Mouse (Mus musculus) kidney, postnatal 25 days (tissue): Measurements from ENCODE around the gene U2af1l4.
A peak's percentile ranks its signal among the peaks of the same experiment; 100 is the strongest.

Experiments used
- DNase-seq, 2 experiments: peaks; one replicate each; pipeline ENCODE4 v3.0.0; 2021; ENCODE audit warnings: mixed read lengths in 2 of 2

U2af1l4 gene

GRCm38 (mm10) chr7:30588676-30589434, 25.8 kb downstream of the U2af1l4 start, which contains the start of gene Kmt2b:
TSS of gene Kmt2b (minus strand) at chr7:30588726.
- DNase-seq: peak; percentile 97 to 99

GRCm38 (mm10) chr7:30589435-30590301, 26.6 kb downstream of the U2af1l4 start:
- DNase-seq: peak; percentile 90 to 91

- DNase-seq: no peak
Observed at GRCm38 (mm10) chr7:30590927-30591604, 28.0 kb downstream of the U2af1l4 start.

GRCm38 (mm10) chr7:30591605-30591951, 28.5 kb downstream of the U2af1l4 start:
- DNase-seq: no peak

DNA sequence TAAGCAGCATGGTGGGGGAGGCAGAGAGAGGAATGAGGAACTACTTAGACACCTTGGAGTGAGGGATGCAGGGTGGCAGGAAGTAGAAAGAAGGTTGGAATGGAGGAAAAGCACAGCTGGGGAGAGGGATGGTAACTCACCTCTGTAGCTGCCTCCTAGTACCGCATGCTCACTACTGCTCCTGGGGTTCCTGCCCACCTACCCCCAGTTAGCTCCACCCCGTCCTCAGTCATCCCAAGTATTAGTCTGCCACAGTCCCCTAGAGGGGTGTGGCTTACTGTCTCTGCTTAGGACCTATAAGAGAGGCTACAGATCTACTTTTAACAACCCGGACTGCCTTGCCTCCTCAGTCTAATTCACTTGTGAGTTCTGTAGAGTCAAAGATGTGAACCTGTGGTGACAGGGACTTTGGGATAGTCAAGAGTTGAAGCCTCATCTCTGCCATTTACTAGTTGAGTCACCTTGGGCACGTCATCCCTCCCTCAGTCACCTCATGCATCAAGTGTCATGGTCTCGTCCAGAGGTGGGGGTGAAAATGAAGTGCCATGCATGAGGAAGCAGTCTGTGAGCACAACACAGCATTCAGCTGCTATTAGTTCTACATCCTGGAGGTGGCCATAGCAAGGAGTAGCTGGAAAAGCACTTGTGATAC, 29.8 kb downstream of the U2af1l4 start:
- DNase-seq: no peak

GRCm38 (mm10) chr7:30593579-30594509, 30.7 kb downstream of the U2af1l4 start:
- DNase-seq: no peak

- DNase-seq: no peak
Observed at GRCm38 (mm10) chr7:30594510-30595024, 31.5 kb downstream of the U2af1l4 start.

- DNase-seq: no peak
Observed at GRCm38 (mm10) chr7:30596093-30596492, 33.0 kb downstream of the U2af1l4 start.

DNA sequence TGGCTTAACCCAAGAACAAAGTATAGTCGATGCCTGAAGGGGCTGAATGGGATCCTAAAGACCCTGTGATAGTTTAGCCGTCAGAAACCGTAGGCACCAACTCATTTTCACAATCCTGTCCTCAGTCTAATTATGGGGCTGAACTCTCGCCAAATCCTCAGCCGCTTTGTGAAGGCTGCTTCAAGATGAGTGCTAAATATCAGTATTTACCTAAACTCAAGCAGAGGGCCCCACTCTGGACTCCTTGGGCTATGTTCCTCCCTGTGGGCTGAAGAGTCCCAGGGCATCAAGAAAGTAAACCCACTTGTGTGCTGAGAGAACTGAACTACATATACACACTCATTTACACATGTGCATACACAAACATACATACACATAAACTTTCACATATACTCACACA, 33.7 kb downstream of the U2af1l4 start:
- no peak for DNase-seq

GRCm38 (mm10) chr7:30598786-30599185, 35.7 kb downstream of the U2af1l4 start, which contains the start of gene Zbtb32:
TSS of gene Zbtb32 (minus strand) at chr7:30598909.
- DNase-seq: no peak

GRCm38 (mm10) chr7:30599933-30600353, 36.8 kb downstream of the U2af1l4 start:
- DNase-seq: peak; percentile 98 to 99

GRCm38 (mm10) chr7:30600651-30601050, 37.5 kb downstream of the U2af1l4 start:
- peak; percentile 68 to 82 for DNase-seq

- peak; percentile 66 to 89 for DNase-seq
Observed at GRCm38 (mm10) chr7:30602583-30602982, 39.5 kb downstream of the U2af1l4 start.

- no peak for DNase-seq
Observed at GRCm38 (mm10) chr7:30604424-30604823, 41.3 kb downstream of the U2af1l4 start.

DNA sequence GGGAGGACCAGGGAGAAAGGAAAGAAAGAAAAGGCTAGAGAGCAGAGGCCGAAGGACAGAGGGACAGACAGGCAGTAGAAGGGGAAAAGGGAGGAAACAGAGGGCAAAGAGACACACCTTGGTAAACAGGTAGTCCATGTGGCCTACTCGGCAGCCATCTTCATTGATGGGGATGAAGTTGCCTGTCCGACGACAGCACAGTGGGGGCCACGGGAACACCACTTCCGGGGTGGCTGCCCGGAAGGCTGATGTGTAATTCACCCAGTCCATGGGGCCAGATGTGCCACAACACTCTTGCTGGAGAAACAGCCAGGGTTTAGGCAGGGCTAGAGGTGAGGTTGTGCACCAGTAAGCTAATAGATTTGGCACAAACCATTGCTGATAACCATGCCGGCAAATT, 41.8 kb downstream of the U2af1l4 start:
- no peak for DNase-seq

DNA sequence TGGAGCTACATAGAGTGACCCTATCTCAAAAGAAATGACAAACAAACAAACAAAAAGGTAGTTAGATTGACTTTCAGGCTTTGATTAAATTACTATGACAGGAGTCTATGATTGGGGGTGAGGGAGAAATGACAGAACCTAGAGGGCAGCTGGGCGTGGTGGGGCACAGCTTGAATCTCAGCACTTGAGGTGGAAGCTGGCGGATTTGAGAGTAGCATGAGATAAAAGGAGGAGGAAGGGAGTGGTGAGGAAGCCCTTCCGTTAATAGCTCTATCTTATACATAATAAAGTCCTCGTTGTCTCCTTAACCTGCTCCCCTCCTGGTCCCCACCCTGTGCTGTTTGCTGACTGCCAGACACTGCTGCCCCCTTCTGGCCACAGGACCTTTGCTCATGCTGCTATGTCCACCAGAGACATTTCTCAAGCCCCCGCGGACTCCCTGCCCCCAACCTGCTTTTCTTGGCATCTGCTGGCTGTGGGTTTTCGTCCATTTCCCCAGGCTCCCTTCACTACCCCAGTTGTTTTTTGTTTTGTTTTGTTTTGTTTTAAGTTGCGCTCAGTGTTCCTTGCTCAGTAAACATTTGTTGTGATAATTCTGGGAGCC, 44.7 kb downstream of the U2af1l4 start:
- DNase-seq: peak; percentile 76 to 80

GRCm38 (mm10) chr7:30608476-30608875, 45.4 kb downstream of the U2af1l4 start:
- DNase-seq: no peak

GRCm38 (mm10) chr7:30610043-30610442, 46.9 kb downstream of the U2af1l4 start:
- DNase-seq: peak in 1 of 2 experiments; percentile 42

- DNase-seq: no peak
Observed at GRCm38 (mm10) chr7:30612654-30613402, 49.7 kb downstream of the U2af1l4 start, which contains the start of gene Upk1a. TSS of gene Upk1a (minus strand) at chr7:30612847.
